Mouse (Mus musculus) kidney, embryonic 16.5 days (tissue): ENCODE measurements around the gene Nectin4. TPM values are rescaled to one million over a fixed set of nuclear protein-coding genes. Genes with fewer than 3 reads are reported as not detected.

Source experiments
- ATAC-seq: fragments of 200-750 bp; cut with Nextera tagmentation; 2 replicates; pipeline ENCODE4 v1.8.0; 2017; ENCODE audit warnings: moderate TSS enrichment; ENCODE audit not compliant: low FRiP score, low TSS enrichment
- H3K27ac ChIP-seq: fragments of 300-500 bp; sonication (generic); 2 replicates; pipeline ENCODE4 v1.5.1; 2014; ENCODE audit warnings: low read length
- H3K27me3 ChIP-seq: fragments of 300-500 bp; sonication (generic); 2 replicates; pipeline ENCODE4 v1.6.1; 2014; ENCODE audit warnings: low read length, control low read depth, mixed read lengths; ENCODE audit not compliant: insufficient read depth
- H3K36me3 ChIP-seq: fragments of 300-500 bp; sonication (generic); 2 replicates; pipeline ENCODE4 v1.6.1; 2014; ENCODE audit warnings: low read length, control low read depth, mixed read lengths; ENCODE audit not compliant: insufficient read depth
- H3K4me1 ChIP-seq: fragments of 300-500 bp; sonication (generic); 2 replicates; pipeline ENCODE4 v1.6.1; 2014; ENCODE audit warnings: low read length, control low read depth, mixed read lengths; ENCODE audit not compliant: insufficient read depth
- H3K4me2 ChIP-seq: fragments of 300-500 bp; sonication (generic); replicated peaks from 2 replicates; pipeline ENCODE4 v1.6.1; 2014; ENCODE audit warnings: low read depth, low read length
- H3K4me3 ChIP-seq: fragments of 300-500 bp; sonication (generic); 2 replicates; pipeline ENCODE4 v1.5.1; 2014; ENCODE audit warnings: mild to moderate bottlenecking, low read length
- H3K9ac ChIP-seq: fragments of 300-500 bp; sonication (generic); replicated peaks from 2 replicates; pipeline ENCODE4 v1.6.1; 2014; ENCODE audit warnings: low read length
- H3K9me3 ChIP-seq: fragments of 300-500 bp; sonication (generic); 2 replicates; pipeline ENCODE4 v1.6.1; 2016; ENCODE audit warnings: low read length, control low read depth
- WGBS: fragments of 180-500 bp; shearing (Covaris S2); extraction: QIAGEN DNeasy Blood & Tissue Kit; methylation state at CpG from one replicate; pipeline ENCODE4 v1.1.7; 2014; 5-methylcytosine and 5-hydroxymethylcytosine counted together
- polyA plus RNA-seq: library from polyadenylated mRNA; unstranded; fragments of >200 nt; fragmentation: Nextera tagmentation; extraction: Ambion mirVana; gene quantifications from 2 replicates; pipeline ENCODE4 v1.2.1, GENCODE M21; 2015

Nectin4 gene
- polyA plus RNA-seq, 1 experiment from 2014 or later, result 4.7 TPM

- no peaks in the 10 kb centered on the region for H3K27me3 ChIP-seq
- H3K4me3 ChIP-seq, result no peak overlapping the region
- WGBS, result 83% methylated on average over 8 of the region's 8 CpGs
- H3K4me1 ChIP-seq, result 0 out of 2 replicates have a peak, but pooled peaks cover 9% of the 10 kb centered on the region
- H3K9me3 ChIP-seq, result no peaks in the 10 kb centered on the region
- no peak for ATAC-seq
- no peak overlapping the region for H3K4me2 ChIP-seq
- no peak overlapping the region for H3K27ac ChIP-seq
- peaks cover 25% of the 10 kb centered on the region for H3K36me3 ChIP-seq
- no peak overlapping the region for H3K9ac ChIP-seq
These were observed 52.7 kb downstream of the Nectin4 start for GRCm38 (mm10) chr1:171422504-171423095.

GRCm38 (mm10) chr1:171424638-171425037 lies 54.7 kb downstream of the Nectin4 start:
- H3K9ac ChIP-seq, result no peak overlapping the region
- H3K27me3 ChIP-seq, result no peaks in the 10 kb centered on the region
- H3K4me2 ChIP-seq, result no peak overlapping the region
- ATAC-seq, result no peak
- WGBS, result 54% methylated on average over 5 of the region's 5 CpGs
- H3K4me3 ChIP-seq, result no peak overlapping the region
- peaks cover 9% of the 10 kb centered on the region; the same call in 1 of the 2 replicates for H3K9me3 ChIP-seq
- 0 out of 2 replicates have a peak, but pooled peaks cover 9% of the 10 kb centered on the region for H3K4me1 ChIP-seq
- peaks cover 8% of the 10 kb centered on the region for H3K36me3 ChIP-seq
- no peak overlapping the region for H3K27ac ChIP-seq

- Histone ChIP-seq H3K27me3 (no peaks in the 10 kb centered on the region), H3K4me3 (no peak overlapping the region), H3K4me1 (0 out of 2 replicates have a peak, but pooled peaks cover 9% of the 10 kb centered on the region), H3K27ac (no peak overlapping the region), H3K36me3 (peaks cover 8% of the 10 kb centered on the region), H3K9me3 (peaks cover 9% of the 10 kb centered on the region; the same call in 1 of the 2 replicates), H3K4me2 (no peak overlapping the region), H3K9ac (no peak overlapping the region)
- ATAC-seq, result no peak
- WGBS, result 65% methylated on average over 4 of the region's 4 CpGs
These were observed 55.2 kb downstream of the Nectin4 start for GRCm38 (mm10) chr1:171425126-171425525.

GRCm38 (mm10) chr1:171432158-171432557 lies 62.3 kb downstream of the Nectin4 start:
- ATAC-seq, result no peak
- Histone ChIP-seq H3K4me1 (peaks cover 15% of the 10 kb centered on the region), H3K9ac (no peak overlapping the region), H3K27me3 (no peaks in the 10 kb centered on the region), H3K9me3 (peaks cover 9% of the 10 kb centered on the region; the same call in 1 of the 2 replicates), H3K4me2 (no peak overlapping the region), H3K4me3 (no peak overlapping the region), H3K36me3 (no peaks in the 10 kb centered on the region), H3K27ac (no peak overlapping the region)
- 66% methylated on average over 5 of the region's 5 CpGs for WGBS

- Histone ChIP-seq H3K9me3 (no peaks in the 10 kb centered on the region), H3K9ac (no peak overlapping the region), H3K36me3 (no peaks in the 10 kb centered on the region), H3K27ac (no peak overlapping the region), H3K27me3 (no peaks in the 10 kb centered on the region), H3K4me3 (no peak overlapping the region), H3K4me1 (peaks cover 28% of the 10 kb centered on the region), H3K4me2 (no peak overlapping the region)
- no peak for ATAC-seq
- WGBS, result 11% methylated on average over 7 of the region's 7 CpGs
These were observed 65.5 kb downstream of the Nectin4 start for GRCm38 (mm10) chr1:171435288-171435814.

- Histone ChIP-seq H3K27ac (no peak overlapping the region), H3K9me3 (no peaks in the 10 kb centered on the region), H3K36me3 (no peaks in the 10 kb centered on the region), H3K4me1 (peaks cover 35% of the 10 kb centered on the region), H3K4me2 (no peak overlapping the region), H3K27me3 (no peaks in the 10 kb centered on the region), H3K4me3 (no peak overlapping the region), H3K9ac (no peak overlapping the region)
- no peak for ATAC-seq
- WGBS, result 66% methylated on average over 1 of the region's 1 CpGs
These were observed 66.1 kb downstream of the Nectin4 start for GRCm38 (mm10) chr1:171435974-171436373.

- H3K4me3 ChIP-seq, result peak within 1 kb of the TSS; percentile 69
- no peaks in the 10 kb centered on the region for H3K27me3 ChIP-seq
- H3K27ac ChIP-seq, result peak within 1 kb of the TSS; percentile 89
- H3K4me1 ChIP-seq, result peaks cover 49% of the 10 kb centered on the region
- no peaks in the 10 kb centered on the region for H3K36me3 ChIP-seq
- under 1% methylated on average over 46 of the region's 46 CpGs for WGBS
- H3K9ac ChIP-seq, result peak within 1 kb of the TSS; percentile 84
- H3K9me3 ChIP-seq, result no peaks in the 10 kb centered on the region
- ATAC-seq, result peak; percentile 86
- H3K4me2 ChIP-seq, result peak within 1 kb of the TSS; percentile 77
These were observed 67.5 kb downstream of the Nectin4 start, which contains the start of gene F11r for GRCm38 (mm10) chr1:171437264-171438013. Gene F11r, plus strand, starts transcription at chr1:171437535.

Other genes starting within 250 kb of the Nectin4 start
- gene Sdhc, start 219.5 kb upstream of the Nectin4 start, polyA plus RNA-seq, result 340 TPM in 2 replicates
- gene Mpz, start 219.4 kb upstream of the Nectin4 start, polyA plus RNA-seq, result 0.57 and 0.68 TPM in 2 replicates
- 3.7 and 5.1 TPM in 2 replicates for gene Pcp4l1, start 173.8 kb upstream of the Nectin4 start, polyA plus RNA-seq
- 0.67 and 0.89 TPM in 2 replicates for gene Nr1i3, start 156.1 kb upstream of the Nectin4 start, polyA plus RNA-seq
- gene Tomm40l, start 147.6 kb upstream of the Nectin4 start, polyA plus RNA-seq, result 40.6 and 44.1 TPM in 2 replicates
- gene Apoa2, start 145.0 kb upstream of the Nectin4 start, polyA plus RNA-seq, result 22.4 and 32.2 TPM in 2 replicates
- gene Fcer1g, start 135.7 kb upstream of the Nectin4 start, polyA plus RNA-seq, result 35.0 and 37.2 TPM in 2 replicates
- 13.4 and 15.2 TPM in 2 replicates for gene Adamts4, start 119.7 kb upstream of the Nectin4 start, polyA plus RNA-seq
- 311 and 368 TPM in 2 replicates for gene Ndufs2, start 118.7 kb upstream of the Nectin4 start, polyA plus RNA-seq
- 92.2 and 99.1 TPM in 2 replicates for gene B4galt3, start 99.8 kb upstream of the Nectin4 start, polyA plus RNA-seq
- 69.2 and 77.2 TPM in 2 replicates for gene Ppox, start 88.9 kb upstream of the Nectin4 start, polyA plus RNA-seq
- 101 and 103 TPM in 2 replicates for gene Usp21, start 82.1 kb upstream of the Nectin4 start, polyA plus RNA-seq
- 102 and 111 TPM in 2 replicates for gene Ufc1, start 75.1 kb upstream of the Nectin4 start, polyA plus RNA-seq
- 57.0 and 59.5 TPM in 2 replicates for gene Dedd, start 41.0 kb upstream of the Nectin4 start, polyA plus RNA-seq
- 60.6 and 63.3 TPM in 2 replicates for gene Nit1, start 24.5 kb upstream of the Nectin4 start, polyA plus RNA-seq
- 99.2 and 103 TPM in 2 replicates for gene Pfdn2, start 24.4 kb upstream of the Nectin4 start, polyA plus RNA-seq
- gene Klhdc9, start 9.3 kb upstream of the Nectin4 start, polyA plus RNA-seq, result 4.2 and 4.3 TPM in 2 replicates
- 1.1 and 1.6 TPM in 2 replicates for gene Arhgap30, start 18.9 kb downstream of the Nectin4 start, polyA plus RNA-seq
- gene Usf1, start 41.2 kb downstream of the Nectin4 start, polyA plus RNA-seq, result 84.8 and 90.9 TPM in 2 replicates
- 6.6 and 7.0 TPM in 2 replicates for gene Tstd1, start 48.8 kb downstream of the Nectin4 start, polyA plus RNA-seq
- gene F11r, start 67.4 kb downstream of the Nectin4 start, polyA plus RNA-seq, result 156 and 167 TPM in 2 replicates
- 13.0 and 13.4 TPM in 2 replicates for gene Alyref2, start 133.4 kb downstream of the Nectin4 start, polyA plus RNA-seq
- not detected in 2 replicates for gene Itln1, start 165.2 kb downstream of the Nectin4 start, polyA plus RNA-seq
- 0.07 and 0.08 TPM in 2 replicates for gene Cd244a, start 189.1 kb downstream of the Nectin4 start, polyA plus RNA-seq
- gene Ly9, start 237.3 kb downstream of the Nectin4 start, polyA plus RNA-seq, result 0.35 and 0.44 TPM in 2 replicates